In the genomic region with DNA sequence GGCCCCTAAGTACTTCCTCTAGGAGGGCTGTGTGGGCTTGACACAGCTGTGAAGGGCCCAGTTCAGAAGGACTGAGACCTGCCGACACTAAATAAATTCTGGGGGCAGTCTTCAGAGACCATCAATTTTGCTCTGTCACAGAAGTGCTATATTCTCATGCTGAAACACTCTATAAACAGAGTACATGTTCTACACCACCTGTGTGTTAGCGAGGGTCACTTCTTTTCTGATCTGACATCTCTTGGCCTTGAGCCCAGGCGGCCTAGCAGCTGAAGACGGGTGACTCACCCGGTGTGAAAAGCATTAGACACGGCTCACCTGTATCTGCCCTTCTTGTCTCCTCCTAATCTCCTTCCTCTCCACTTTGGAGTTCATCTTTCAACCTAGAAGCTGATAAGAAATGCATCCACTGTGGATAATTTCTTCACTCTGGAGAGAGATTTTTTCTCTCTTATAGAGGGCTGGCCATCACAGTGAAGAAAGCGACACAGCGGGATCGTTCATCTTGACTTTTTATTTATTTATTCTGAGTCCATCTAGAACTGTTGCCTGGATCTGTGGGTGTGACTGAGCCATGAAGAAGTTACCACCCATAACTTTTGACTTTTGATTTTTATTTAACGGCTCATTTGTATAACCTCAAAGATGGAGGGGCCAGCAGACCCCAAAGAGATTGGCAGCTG, we compare ENCODE assay signal across 8 mouse cellular contexts.
DNase-seq lines count a peak whose midpoint lies in the region; ATAC-seq and TF ChIP-seq lines count a peak whose summit lies in the region.
"Had no signal": no experiment of that assay in that cellular context is flagged by ENCODE, and none has a peak within 500 bp of the region (broad histone marks: within the 10 kb centered on the region; RNA-seq: fewer than 3 reads in every experiment).

No protein-coding gene starts in this region.

- no peaks in the 10 kb centered on the region for H3K79me2 ChIP-seq in myocyte (ENCODE audit: control insufficient read depth, insufficient read depth)

- TF ChIP-seq POLR2A in myocyte (IDR thresholded peaks at IDR 0.05; ENCODE audit: insufficient read length, low read depth), result no peak

- H3K27me3 ChIP-seq in hindbrain, embryonic 12.5 days, result no peaks in the 10 kb centered on the region
- H3K27me3 ChIP-seq in myocyte (ENCODE audit: control insufficient read depth, insufficient read depth, insufficient read length), result no peaks in the 10 kb centered on the region
- H3K27me3 ChIP-seq: liver, embryonic 15.5 days had no signal

- no peaks in the 10 kb centered on the region for H3K9me3 ChIP-seq in hindbrain, embryonic 12.5 days (replicated peaks)
- H3K9me3 ChIP-seq: liver, embryonic 15.5 days had no signal

- ATAC-seq in hindbrain, embryonic 12.5 days (ENCODE audit: low FRiP score), result peak; percentile 20; the same call in 1 of the 2 replicates

- no peak overlapping the region for H3K4me3 ChIP-seq in hindbrain, embryonic 12.5 days
- H3K4me3 ChIP-seq in myocyte, result no peak overlapping the region
- H3K4me3 ChIP-seq: liver, embryonic 15.5 days had no signal

- peak overlapping the region; percentile 44 for H3K4me2 ChIP-seq in hindbrain, embryonic 12.5 days (replicated peaks)
- peak overlapping the region; percentile 61 for H3K4me2 ChIP-seq in myocyte (ENCODE audit: low read depth)
- H3K4me2 ChIP-seq: liver, embryonic 15.5 days had no signal

- no peak overlapping the region for H3ac ChIP-seq in myocyte (ENCODE audit: control insufficient read depth, insufficient read length)

- peaks cover 46% of the 10 kb centered on the region for H3K4me1 ChIP-seq in hindbrain, embryonic 12.5 days
- H3K4me1 ChIP-seq: liver, embryonic 15.5 days had no signal

- H3K9ac ChIP-seq in hindbrain, embryonic 12.5 days, result no peak overlapping the region
- H3K9ac ChIP-seq: liver, embryonic 15.5 days had no signal

- peak; percentile 80 for DNase-seq in left cerebral cortex, postnatal 4 days
- DNase-seq in left cerebral cortex, postnatal 36 days (ENCODE audit: low spot score in 2 of 2), result no peak
- peak; percentile 58 for DNase-seq in embryo, embryonic 10.5 days (ENCODE audit: low spot score)
- no peak for DNase-seq in ovary, postnatal 10 days (ENCODE audit: low spot score)
- DNase-seq in B cell, adult 2 months, result no peak

- H3K27ac ChIP-seq in hindbrain, embryonic 12.5 days, result peak overlapping the region; percentile 91
- H3K27ac ChIP-seq: liver, embryonic 15.5 days had no signal

- WGBS in hindbrain, embryonic 12.5 days, result 32% methylated on average over 10 of the region's 10 CpGs

- intact Hi-C loops in left cerebral cortex, postnatal 4 days (cut with DNase I), result no loop called here
- intact Hi-C loops in left cerebral cortex, postnatal 36 days (cut with DNase I), result loop anchor here (5.0 kb wide), 1 partner anchor 42 kb away; no protein-coding TSS in a partner anchor

- no peaks in the 10 kb centered on the region for H3K36me3 ChIP-seq in hindbrain, embryonic 12.5 days
- H3K36me3 ChIP-seq in myocyte (ENCODE audit: control insufficient read depth, insufficient read depth), result no peaks in the 10 kb centered on the region
- H3K36me3 ChIP-seq: liver, embryonic 15.5 days had no signal

TF ChIP-seq in myocyte, 11 proteins besides CTCF, POLR2A, EP300 and RAD21:
- no peak for TF ChIP-seq MAX (IDR thresholded peaks at IDR 0.05; ENCODE audit: low read depth)
- peak; percentile 17 to 75 (median 40) for TF ChIP-seq MYOG (IDR thresholded peaks at IDR 0.05; ENCODE audit: control insufficient read depth in 1 of 3, insufficient read depth in 1 of 3, insufficient read length in 2 of 3, low read depth in 2 of 3)
- peak; percentile 14 to 87 (median 66) for TF ChIP-seq MYOD1 (IDR thresholded peaks at IDR 0.05; ENCODE audit: control insufficient read depth in 1 of 3, insufficient read length in 2 of 3, low read depth in 2 of 3)
- no peak for TF ChIP-seq SRF (IDR thresholded peaks at IDR 0.05; ENCODE audit: control insufficient read depth, insufficient read length, low read depth)

Comparison
In these comparisons a context has a peak if more than half of its experiments do, and no peak if none do; other contexts are left out.
1. DNase-seq: peak in left cerebral cortex, postnatal 4 days (single experiment) and embryo, embryonic 10.5 days (single experiment); none in left cerebral cortex, postnatal 36 days (0 of 2), ovary, postnatal 10 days (single experiment) and B cell, adult 2 months (0 of 2).